Mouse (Mus musculus): ENCODE data around the gene Atxn7l1. TPM values are rescaled to one million over a fixed set of nuclear protein-coding genes. Genes with fewer than 3 reads are reported as not detected.

Atxn7l1 gene
- total RNA-seq (2023): 86.9 to 97.6 TPM (median 88.7 TPM) in 4 replicates

DNA sequence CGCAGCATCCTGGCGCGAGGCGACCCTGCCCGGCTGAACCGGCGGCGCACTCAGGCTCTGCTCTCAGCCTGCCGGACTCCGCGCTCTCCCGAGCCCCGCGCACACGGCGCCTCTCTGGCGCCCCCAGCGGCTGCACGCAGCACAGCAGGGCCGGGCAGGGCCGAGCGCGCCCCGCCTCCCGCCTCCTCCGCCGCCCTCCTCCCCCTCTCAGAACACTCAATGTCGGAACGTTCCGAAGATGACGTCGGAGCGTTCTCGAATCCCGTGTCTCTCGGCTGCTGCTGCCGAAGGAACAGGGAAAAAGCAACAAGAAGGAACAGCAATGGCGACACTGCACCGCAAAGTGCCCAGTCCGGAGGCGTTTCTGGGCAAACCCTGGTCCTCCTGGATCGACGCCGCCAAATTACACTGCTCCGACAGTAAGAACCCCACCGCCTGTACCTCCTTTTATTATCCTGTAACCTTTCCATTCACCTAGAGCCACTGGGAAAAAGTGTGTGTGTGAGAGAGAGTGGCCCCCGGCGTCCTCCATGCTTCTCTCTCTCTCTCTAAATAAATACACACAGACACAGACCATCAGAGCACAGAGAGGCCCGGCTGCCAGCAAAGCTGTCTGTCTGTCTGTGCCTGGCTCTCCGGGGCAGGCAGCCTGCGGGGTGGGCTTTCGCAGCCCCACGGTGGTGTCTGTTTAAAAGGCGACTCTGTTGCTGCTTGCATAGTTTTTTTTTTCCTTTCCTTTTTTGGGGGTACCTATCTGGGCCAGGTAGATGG is at the start of gene Atxn7l1:
Gene Atxn7l1 (plus strand): TSS at position 197 of the 771 bp plus-strand sequence.

GRCm38 (mm10) chr12:33394804-33395623 is 247.5 kb downstream of the Atxn7l1 start, which contains the start of gene Efcab10:
Efcab10 (plus strand) TSS chr12:33394854.

Other genes with a start within 250 kb of the Atxn7l1 start
- gene Sypl, start 193.8 kb upstream of the Atxn7l1 start, total RNA-seq (2023): 98.7 to 112 TPM (median 110 TPM) in 4 replicates
- not detected in 4 replicates for gene Cdhr3, start 54.8 kb upstream of the Atxn7l1 start, total RNA-seq (2023)
- not detected in 4 replicates for gene Efcab10, start 247.2 kb downstream of the Atxn7l1 start, total RNA-seq (2023)

Measured in B cell, adult 62 days (primary cell).